Mouse (Mus musculus) spleen, adult 2 months (tissue): ENCODE data around the gene Mia2. TPM values are rescaled to one million over a fixed set of nuclear protein-coding genes. Genes with fewer than 3 reads are reported as not detected.

Source experiments
- DNase-seq, 2 experiments: peaks; one replicate each; pipeline versions ENCODE4 v3.0.0 to v3.0.0-alpha.2; 2012 to 2021; ENCODE audit warnings: low spot score in 2 of 2, low read depth in 1 of 2
- H3K27ac ChIP-seq: fragments of 200-500 bp; 2 replicates; pipeline ENCODE4 v1.5.1; 2012; ENCODE audit warnings: low read length, inconsistent platforms; ENCODE audit not compliant: insufficient read depth
- H3K27me3 ChIP-seq: fragments of 200-500 bp; 2 replicates; pipeline ENCODE4 v1.6.1; 2012; ENCODE audit warnings: mild to moderate bottlenecking, moderate library complexity, low read length, inconsistent platforms; ENCODE audit not compliant: control insufficient read depth, insufficient read depth
- H3K36me3 ChIP-seq: fragments of 200-500 bp; 2 replicates; pipeline ENCODE4 v1.6.1; 2012; ENCODE audit warnings: mild to moderate bottlenecking, low read length, inconsistent platforms; ENCODE audit not compliant: control insufficient read depth, insufficient read depth
- H3K4me1 ChIP-seq: fragments of 200-500 bp; 2 replicates; pipeline ENCODE4 v1.6.1; 2011; ENCODE audit warnings: inconsistent platforms; ENCODE audit not compliant: control insufficient read depth, insufficient read depth, insufficient read length
- H3K4me3 ChIP-seq: fragments of 200-500 bp; 2 replicates; pipeline ENCODE4 v1.5.1; 2011; ENCODE audit warnings: mild to moderate bottlenecking, inconsistent platforms; ENCODE audit not compliant: insufficient read depth, insufficient read length; ENCODE audit errors: extremely low read depth
- CTCF ChIP-seq: fragments of 200-500 bp; IDR thresholded peaks from 2 replicates; pipeline ENCODE4 v1.5.1; 2011; ENCODE audit warnings: mild to moderate bottlenecking, inconsistent platforms; ENCODE audit not compliant: insufficient read depth, insufficient read length, insufficient replicate concordance; ENCODE audit errors: extremely low read depth
- POLR2A ChIP-seq: fragments of 200-500 bp; IDR thresholded peaks from 2 replicates; pipeline ENCODE4 v1.6.1; 2011; ENCODE audit warnings: low read depth, low read length, inconsistent platforms
- WGBS: fragments of 180-500 bp; shearing (Covaris S2); methylation state at CpG from one replicate; pipeline ENCODE4 v1.1.7; 2018; 5-methylcytosine and 5-hydroxymethylcytosine counted together
- polyA plus RNA-seq: library from polyadenylated mRNA; depleted of rRNA; stranded (reverse); fragments of >200 nt; gene quantifications from 2 replicates; pipeline ENCODE4 v1.2.3, GENCODE M21; 2012

Gene Mia2
- polyA plus RNA-seq, 1 experiment = 16.5 TPM

- H3K4me1 ChIP-seq = peaks cover 14% of the 10 kb centered on the region
- no peak overlapping the region for H3K27ac ChIP-seq
- no peaks in the 10 kb centered on the region for H3K27me3 ChIP-seq
- TF ChIP-seq CTCF (no peak), POLR2A (no peak)
- 35% methylated on average over 4 of the region's 4 CpGs for WGBS
- H3K4me3 ChIP-seq = peak overlapping the region; percentile 72
- DNase-seq = no peak
- H3K36me3 ChIP-seq = no peaks in the 10 kb centered on the region
Observed at GRCm38 (mm10) chr12:59060322-59060721, 35.3 kb upstream of the Mia2 start.

- TF ChIP-seq POLR2A (peak; percentile 73), CTCF (no peak; the same call in 1 of the 2 replicates)
- peaks cover 12% of the 10 kb centered on the region for H3K4me1 ChIP-seq
- peak; percentile 41 to 72 for DNase-seq
- peak within 1 kb of the TSS; percentile 94 for H3K27ac ChIP-seq
- no peaks in the 10 kb centered on the region for H3K27me3 ChIP-seq
- no peaks in the 10 kb centered on the region for H3K36me3 ChIP-seq
- peak within 1 kb of the TSS; percentile 72 for H3K4me3 ChIP-seq
- WGBS = 1% methylated on average over 49 of the region's 49 CpGs
Observed at GRCm38 (mm10) chr12:59060993-59061595, 34.5 kb upstream of the Mia2 start, which contains the start of gene Trappc6b. Gene Trappc6b, minus strand, starts transcription at chr12:59061472.

GRCm38 (mm10) chr12:59064837-59065236 is 30.8 kb upstream of the Mia2 start:
- Histone ChIP-seq H3K36me3 (peaks cover 15% of the 10 kb centered on the region), H3K27me3 (no peaks in the 10 kb centered on the region), H3K27ac (no peak overlapping the region), H3K4me3 (no peak overlapping the region), H3K4me1 (peaks cover 5% of the 10 kb centered on the region; the same call in 1 of the 2 replicates)
- DNase-seq = no peak
- TF ChIP-seq POLR2A = no peak
- no peak for TF ChIP-seq CTCF
- 94% methylated on average over 8 of the region's 8 CpGs for WGBS

GRCm38 (mm10) chr12:59065776-59066175 is 29.8 kb upstream of the Mia2 start:
- WGBS = 75% methylated on average over 3 of the region's 3 CpGs
- no peak overlapping the region for H3K4me3 ChIP-seq

GRCm38 (mm10) chr12:59066448-59067077 is 29.0 kb upstream of the Mia2 start, which contains the start of gene Pnn:
Gene Pnn, plus strand, starts transcription at chr12:59066884.
- 1% methylated on average over 42 of the region's 43 CpGs for WGBS
- Histone ChIP-seq H3K36me3 (peaks cover 24% of the 10 kb centered on the region), H3K4me1 (peaks cover 2% of the 10 kb centered on the region; the same call in 1 of the 2 replicates), H3K27ac (peak within 1 kb of the TSS; percentile 88), H3K4me3 (peak within 1 kb of the TSS; percentile 86), H3K27me3 (no peaks in the 10 kb centered on the region)
- TF ChIP-seq CTCF = no peak
- TF ChIP-seq POLR2A = peak; percentile 80
- peak; percentile 92 to 95 for DNase-seq

More at GRCm38 (mm10) chr12:59065776-59066175, 29.8 kb upstream of the Mia2 start:
- no peak for DNase-seq
- Histone ChIP-seq H3K36me3 (peaks cover 18% of the 10 kb centered on the region), H3K4me1 (peaks cover 2% of the 10 kb centered on the region; the same call in 1 of the 2 replicates), H3K27me3 (no peaks in the 10 kb centered on the region), H3K27ac (no peak overlapping the region)
- TF ChIP-seq POLR2A (no peak), CTCF (no peak)

GRCm38 (mm10) chr12:59067095-59067494 is 28.5 kb upstream of the Mia2 start:
- Histone ChIP-seq H3K36me3 (peaks cover 29% of the 10 kb centered on the region), H3K27ac (peak overlapping the region; percentile 88), H3K4me1 (no peaks in the 10 kb centered on the region), H3K4me3 (peak overlapping the region; percentile 86), H3K27me3 (no peaks in the 10 kb centered on the region)
- no peak for TF ChIP-seq POLR2A
- no peak for TF ChIP-seq CTCF
- peak in 1 of 2 experiments; percentile 46 for DNase-seq
- WGBS = under 1% methylated on average over 39 of the region's 41 CpGs
